Mouse (Mus musculus) CD4-positive helper T cell, adult 2 months (primary cell): Measurements from ENCODE around the gene Tnfsf15.

Experiments used
- DNase-seq: peaks from one replicate; pipeline ENCODE4 v3.0.0-alpha.2; 2012; ENCODE audit warnings: low read depth, missing footprints, low spot score

The Tnfsf15 gene

DNA sequence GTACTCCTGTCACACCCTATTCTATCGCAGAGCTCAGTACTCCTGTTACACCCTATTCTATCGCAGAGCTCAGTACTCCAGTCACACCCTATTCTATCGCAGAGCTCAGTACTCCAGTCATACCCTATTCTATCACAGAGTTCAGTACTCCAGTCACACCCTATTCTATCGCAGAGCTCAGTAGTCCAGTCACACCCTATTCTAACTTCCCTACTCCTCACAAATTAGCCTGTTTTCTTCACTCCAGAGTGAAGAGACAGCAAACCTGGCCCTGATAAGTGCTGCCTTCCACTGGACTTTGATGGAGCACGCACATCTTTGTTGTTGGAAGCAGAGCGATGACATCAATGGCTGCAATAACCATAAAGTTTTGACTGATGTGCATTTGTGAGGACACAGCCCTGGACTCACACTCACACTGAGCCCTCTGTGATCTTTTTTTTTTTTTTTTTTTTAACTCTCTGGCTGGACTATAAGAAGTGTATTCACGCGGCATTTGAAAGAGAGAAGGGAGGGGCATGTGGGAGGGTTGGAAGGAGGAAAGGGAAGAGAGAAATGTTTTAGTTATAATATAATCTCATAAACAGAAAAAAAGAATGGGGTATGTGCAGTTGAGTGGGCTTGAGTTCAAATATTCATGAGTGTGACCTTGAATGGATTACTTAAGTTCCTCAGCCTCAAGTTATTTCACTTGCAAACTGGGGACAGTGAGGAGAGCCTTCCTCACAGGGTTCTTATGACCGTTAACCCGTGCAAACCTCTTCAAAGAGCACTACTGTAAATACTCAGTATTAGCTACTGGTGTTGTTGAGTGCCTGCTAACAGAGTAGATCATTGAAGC is 60.3 kb downstream of the Tnfsf15 start:
- DNase-seq, result no peak

DNA sequence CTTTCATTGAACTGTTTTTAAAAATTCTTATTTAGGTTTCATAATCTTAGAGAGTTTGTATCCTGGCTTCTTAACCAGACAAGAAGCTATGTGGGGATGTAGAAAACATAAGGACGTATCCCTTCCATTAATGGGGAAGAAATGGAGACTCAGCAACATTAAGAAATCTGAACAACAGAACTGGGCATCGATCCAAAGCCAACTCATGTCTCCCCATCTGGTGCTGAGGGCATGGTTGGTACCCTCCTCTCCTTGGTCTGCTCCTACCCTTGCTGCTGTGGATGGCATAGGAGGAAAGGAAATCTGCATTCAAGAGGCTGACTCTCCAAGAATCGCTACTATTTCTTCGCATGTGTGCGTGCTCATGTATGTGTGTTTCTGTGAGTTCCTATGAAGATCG is 61.2 kb downstream of the Tnfsf15 start:
- no peak for DNase-seq

DNA sequence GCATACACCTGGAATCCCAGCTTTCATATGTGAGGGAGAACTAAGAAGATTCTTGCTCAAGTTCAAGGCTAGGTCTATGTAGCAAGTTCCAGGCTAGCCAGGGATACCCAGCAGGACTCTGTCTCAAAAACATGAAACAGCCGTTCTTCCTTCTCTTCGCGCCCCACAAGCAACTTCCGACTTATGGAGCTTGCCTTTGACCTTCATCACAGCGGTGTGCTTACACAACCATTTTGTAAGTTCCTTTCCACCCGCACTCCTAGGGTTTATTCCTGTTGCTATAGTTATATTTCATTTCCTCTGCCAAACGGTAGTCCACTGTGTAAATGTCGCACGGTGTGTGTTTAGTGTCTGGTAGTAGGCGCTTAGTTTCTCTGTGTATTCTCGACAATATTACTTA is 61.9 kb downstream of the Tnfsf15 start:
- DNase-seq, result no peak

DNA sequence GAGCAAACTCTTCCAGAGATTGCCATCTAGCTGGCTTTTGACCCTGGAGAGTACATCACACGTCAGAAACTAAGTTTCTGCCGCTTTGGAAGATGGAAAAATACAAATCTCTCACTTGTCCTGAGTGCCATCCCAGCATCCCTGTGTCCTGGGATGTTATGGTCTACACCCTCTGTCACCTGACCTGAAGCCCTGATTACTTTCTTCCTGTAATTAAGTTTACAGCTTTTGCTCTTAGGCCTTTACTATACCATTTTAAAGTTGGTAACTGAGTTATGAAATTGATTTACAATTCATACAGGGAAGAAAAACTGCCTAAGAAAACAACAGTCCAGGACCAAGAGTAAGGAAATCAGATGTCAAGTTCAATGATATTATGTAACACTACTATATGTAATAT is 62.5 kb downstream of the Tnfsf15 start:
- no peak for DNase-seq

DNA sequence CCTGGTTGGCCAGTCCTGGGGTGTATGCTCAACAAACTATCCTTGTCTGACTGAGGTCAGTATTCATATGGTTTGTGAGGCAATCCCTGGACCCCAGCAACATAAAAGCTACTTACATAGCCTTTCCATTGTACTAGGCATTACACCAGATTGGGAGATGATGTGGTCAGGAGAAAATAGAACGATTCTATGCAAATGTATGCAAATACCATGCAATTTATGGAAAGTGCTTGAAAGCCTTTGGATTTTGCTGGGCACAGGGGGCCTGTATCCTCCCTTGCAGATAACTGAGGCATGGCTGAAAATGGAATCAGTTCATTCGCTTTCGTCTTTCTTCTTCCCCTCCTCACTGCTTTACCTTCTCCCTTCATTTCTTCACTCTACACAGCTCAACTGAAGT is 63.4 kb downstream of the Tnfsf15 start:
- no peak for DNase-seq
